Mouse (Mus musculus) kidney, postnatal 36 days (tissue): ENCODE data around the gene Fam174b.

Experiments
- DNase-seq, 2 experiments: peaks; one replicate each; pipeline ENCODE4 v3.0.0; 2021 to 2022; ENCODE audit warnings: mixed read lengths in 2 of 2

Fam174b gene

GRCm38 (mm10) chr7:73740111-73741035, at the start of gene Fam174b:
Gene Fam174b, plus strand, starts transcription at chr7:73740302.
- DNase-seq = peak; percentile 48 to 73

GRCm38 (mm10) chr7:73697092-73697491, 43.0 kb upstream of the Fam174b start:
- DNase-seq = no peak

GRCm38 (mm10) chr7:73704305-73704704, 35.8 kb upstream of the Fam174b start:
- no peak for DNase-seq

- no peak for DNase-seq
Observed at GRCm38 (mm10) chr7:73713506-73713905, 26.6 kb upstream of the Fam174b start.

- no peak for DNase-seq
Observed at GRCm38 (mm10) chr7:73715928-73716749, 24.0 kb upstream of the Fam174b start.

- no peak for DNase-seq
Observed at GRCm38 (mm10) chr7:73716841-73717240, 23.3 kb upstream of the Fam174b start.

- DNase-seq = peak; percentile 52 to 66
Observed at GRCm38 (mm10) chr7:73718031-73718430, 22.1 kb upstream of the Fam174b start.

- no peak for DNase-seq
Observed at GRCm38 (mm10) chr7:73718497-73719007, 21.6 kb upstream of the Fam174b start.

- peak; percentile 17 to 59 for DNase-seq
Observed at GRCm38 (mm10) chr7:73721046-73721445, 19.1 kb upstream of the Fam174b start.

- DNase-seq = no peak
Observed at GRCm38 (mm10) chr7:73721764-73722163, 18.3 kb upstream of the Fam174b start.

GRCm38 (mm10) chr7:73729913-73730312, 10.2 kb upstream of the Fam174b start:
- no peak for DNase-seq

- DNase-seq = no peak
Observed at GRCm38 (mm10) chr7:73730430-73731022, 9.6 kb upstream of the Fam174b start.

GRCm38 (mm10) chr7:73736046-73736445, 4.1 kb upstream of the Fam174b start:
- no peak for DNase-seq

GRCm38 (mm10) chr7:73741392-73741791, 1.3 kb downstream of the Fam174b start:
- no peak for DNase-seq

- DNase-seq = no peak
Observed at GRCm38 (mm10) chr7:73741841-73742240, 1.7 kb downstream of the Fam174b start.

- DNase-seq = no peak
Observed at GRCm38 (mm10) chr7:73743144-73743543, 3.0 kb downstream of the Fam174b start.

GRCm38 (mm10) chr7:73743831-73744370, 3.8 kb downstream of the Fam174b start:
- DNase-seq = no peak

- peak; percentile 81 to 85 for DNase-seq
Observed at GRCm38 (mm10) chr7:73745903-73746302, 5.8 kb downstream of the Fam174b start.

GRCm38 (mm10) chr7:73746836-73747235, 6.7 kb downstream of the Fam174b start:
- DNase-seq = no peak

- no peak for DNase-seq
Observed at GRCm38 (mm10) chr7:73747531-73747930, 7.4 kb downstream of the Fam174b start.

GRCm38 (mm10) chr7:73748437-73749108, 8.5 kb downstream of the Fam174b start:
- DNase-seq = no peak

- DNase-seq = peak in 1 of 2 experiments; percentile 48
Observed at GRCm38 (mm10) chr7:73749339-73749738, 9.2 kb downstream of the Fam174b start.
